Mouse (Mus musculus) left cerebral cortex, postnatal 4 days (tissue): ENCODE results near the gene Mpdz. TPM values are rescaled to one million over a fixed set of nuclear protein-coding genes. Genes with fewer than 3 reads are reported as not detected.

Source experiments
- DNase-seq: peaks from one replicate; pipeline ENCODE4 v3.0.0-alpha.2; 2022
- intact Hi-C: fragments of 180-260 bp; cut with DNase I; formaldehyde crosslinking; loops from one replicate; pipeline ENCODE4 v1.15.1; 2025
- total RNA-seq, 2 experiments: library from RNA; stranded (reverse); gene quantifications; 2 replicates each; pipeline ENCODE4 v1.2.3; 2021

Mpdz gene
- total RNA-seq, 2 experiments from 2014 or later = 40.0 to 45.3 TPM

DNA sequence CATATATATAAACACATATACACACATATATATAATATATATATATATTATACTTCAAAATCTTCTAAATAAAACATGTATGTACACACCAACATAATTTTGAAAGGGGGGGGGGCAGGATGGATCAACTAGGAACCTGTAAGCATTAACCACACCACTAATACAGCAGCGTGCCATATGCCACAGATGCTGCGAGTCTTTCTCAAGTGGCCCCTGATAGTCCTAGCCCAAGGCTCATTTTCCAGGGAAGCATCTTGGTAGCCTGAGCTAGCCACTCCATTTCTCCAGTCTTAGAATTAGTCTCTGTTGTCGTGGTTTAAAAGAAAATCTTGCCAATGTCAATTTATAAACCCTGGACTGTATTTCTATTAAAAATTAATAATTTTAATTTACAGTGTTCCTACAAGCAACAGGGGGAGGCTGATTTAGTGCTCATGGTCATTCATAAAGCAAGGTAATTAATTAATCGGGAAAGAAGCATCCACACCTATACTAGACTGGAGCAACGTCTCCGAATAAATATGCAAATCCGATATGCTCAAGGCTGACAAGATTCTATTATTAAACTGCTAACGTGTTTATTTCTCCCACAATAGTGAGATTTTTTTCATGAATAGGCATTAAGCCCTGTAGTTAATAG is 27.8 kb downstream of the Mpdz start:
- intact Hi-C loops = loop anchor here (10.0 kb wide), 1 partner anchor 960 kb away; no protein-coding TSS in a partner anchor
- DNase-seq = no peak

DNA sequence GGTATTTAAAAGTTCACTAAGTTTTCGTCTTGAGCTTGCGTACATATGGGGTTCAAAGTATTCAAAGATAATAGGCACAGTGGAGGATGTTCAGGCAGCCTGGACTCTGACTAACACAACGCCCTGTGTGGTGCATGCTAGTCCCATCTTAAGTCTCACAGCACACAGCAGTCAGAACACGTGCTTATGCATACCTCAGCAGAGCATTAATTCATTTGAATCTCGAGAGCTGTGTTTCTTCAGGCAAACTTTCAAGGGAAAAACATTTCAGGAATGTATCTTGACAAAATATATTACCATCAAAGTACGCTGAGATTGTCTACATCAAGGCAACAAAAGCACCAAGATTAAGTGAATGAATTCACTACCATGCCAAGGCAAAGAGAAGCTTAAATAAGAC is 45.7 kb downstream of the Mpdz start:
- intact Hi-C loops = no loop called here

GRCm38 (mm10) chr4:81392869-81393268 is 49.7 kb downstream of the Mpdz start:
- intact Hi-C loops = no loop called here
- no peak for DNase-seq

More for the DNA sequence above, 45.7 kb downstream of the Mpdz start:
- DNase-seq = no peak

- intact Hi-C loops = no loop called here
Observed at GRCm38 (mm10) chr4:81389263-81389662, 53.4 kb downstream of the Mpdz start.

DNA sequence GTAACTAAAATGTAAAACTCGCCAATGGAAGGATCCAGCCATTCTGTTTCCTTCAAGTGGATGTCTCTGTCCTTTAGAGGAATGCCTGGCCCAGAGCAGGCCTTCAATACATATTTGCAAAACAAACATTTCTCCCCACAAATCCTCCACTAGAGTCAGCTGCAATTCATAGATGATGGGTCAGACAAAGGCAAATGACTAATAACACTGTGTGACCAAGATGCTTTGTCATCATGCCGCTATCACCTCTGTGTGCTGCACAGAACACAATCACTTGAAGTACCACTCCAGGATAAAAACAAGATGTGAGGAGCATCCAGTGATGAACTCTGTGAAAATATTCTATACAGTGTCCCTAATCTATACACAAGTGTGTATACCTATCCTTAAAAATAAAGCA is 55.0 kb downstream of the Mpdz start:
- intact Hi-C loops = no loop called here
- no peak for DNase-seq

More at GRCm38 (mm10) chr4:81389263-81389662, 53.4 kb downstream of the Mpdz start:
- DNase-seq = no peak

- intact Hi-C loops = no loop called here
- no peak for DNase-seq
Observed at GRCm38 (mm10) chr4:81372355-81372754, 70.3 kb downstream of the Mpdz start.

GRCm38 (mm10) chr4:81351368-81351767 is 91.2 kb downstream of the Mpdz start:
- intact Hi-C loops = no loop called here
- no peak for DNase-seq

- intact Hi-C loops = no loop called here
- no peak for DNase-seq
Observed at GRCm38 (mm10) chr4:81348646-81349045, 94.0 kb downstream of the Mpdz start.

GRCm38 (mm10) chr4:81345141-81345540 is 97.5 kb downstream of the Mpdz start:
- DNase-seq = no peak

GRCm38 (mm10) chr4:81333628-81333991 is 109.0 kb downstream of the Mpdz start:
- intact Hi-C loops = no loop called here
- DNase-seq = no peak

More at GRCm38 (mm10) chr4:81345141-81345540, 97.5 kb downstream of the Mpdz start:
- intact Hi-C loops = no loop called here

DNA sequence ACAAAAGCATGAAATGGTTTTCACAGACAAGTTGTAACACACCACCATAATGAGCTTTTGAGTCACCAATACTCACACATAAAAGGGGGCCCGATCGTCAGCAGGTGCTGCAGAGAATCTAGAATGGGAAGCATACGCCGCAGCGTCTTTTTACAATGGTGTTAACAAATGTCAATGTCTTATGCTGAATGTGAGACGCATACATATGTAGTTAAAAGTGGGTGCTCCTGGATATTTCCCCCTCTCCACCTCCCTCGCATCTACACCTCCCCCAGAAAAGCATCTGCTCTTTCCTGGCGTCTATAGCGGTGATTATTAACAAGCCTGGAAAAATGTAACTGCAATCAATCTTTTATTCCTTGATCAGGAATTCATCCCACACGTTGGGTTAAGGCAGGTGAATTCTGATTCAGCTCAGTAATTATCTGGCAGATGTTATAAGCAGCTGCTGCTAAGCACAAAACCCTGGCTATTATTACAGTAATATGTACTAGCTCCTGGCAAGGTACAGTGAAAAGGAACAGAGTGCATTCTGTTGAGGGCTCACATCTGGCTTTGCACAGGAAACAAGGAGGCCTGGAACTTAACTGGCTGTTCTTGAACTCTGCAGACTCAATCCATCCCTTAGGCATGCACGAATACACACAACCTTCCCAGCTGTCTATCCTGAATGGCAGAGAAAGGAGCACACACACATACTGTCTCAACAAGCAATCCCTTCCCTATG is 109.6 kb downstream of the Mpdz start:
- intact Hi-C loops = no loop called here
- DNase-seq = no peak

GRCm38 (mm10) chr4:81332439-81332841 is 110.2 kb downstream of the Mpdz start:
- intact Hi-C loops = no loop called here
- no peak for DNase-seq

GRCm38 (mm10) chr4:81327694-81328093 is 114.9 kb downstream of the Mpdz start:
- intact Hi-C loops = no loop called here
- DNase-seq = no peak

- intact Hi-C loops = no loop called here
- no peak for DNase-seq
Observed at GRCm38 (mm10) chr4:81323853-81324252, 118.8 kb downstream of the Mpdz start.

DNA sequence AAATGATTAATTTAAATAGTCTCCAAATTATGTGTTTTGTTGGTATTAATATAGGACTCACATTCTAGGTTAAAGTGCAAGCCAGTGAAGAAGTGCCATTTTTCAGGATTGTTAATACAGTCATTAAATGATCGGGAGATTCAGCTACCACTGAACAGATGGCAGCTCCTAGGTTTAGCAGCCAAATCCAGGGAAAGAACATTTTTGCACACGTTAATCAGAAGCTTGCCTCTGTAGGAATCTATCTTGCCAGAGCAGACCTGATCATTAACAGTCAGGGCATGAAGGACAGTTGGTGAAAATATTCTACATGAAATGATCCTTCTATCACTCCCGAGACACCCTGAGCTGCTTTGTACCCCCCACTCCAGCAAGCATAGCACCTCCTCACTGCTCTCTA is 120.4 kb downstream of the Mpdz start:
- DNase-seq = no peak
- intact Hi-C loops = no loop called here

DNA sequence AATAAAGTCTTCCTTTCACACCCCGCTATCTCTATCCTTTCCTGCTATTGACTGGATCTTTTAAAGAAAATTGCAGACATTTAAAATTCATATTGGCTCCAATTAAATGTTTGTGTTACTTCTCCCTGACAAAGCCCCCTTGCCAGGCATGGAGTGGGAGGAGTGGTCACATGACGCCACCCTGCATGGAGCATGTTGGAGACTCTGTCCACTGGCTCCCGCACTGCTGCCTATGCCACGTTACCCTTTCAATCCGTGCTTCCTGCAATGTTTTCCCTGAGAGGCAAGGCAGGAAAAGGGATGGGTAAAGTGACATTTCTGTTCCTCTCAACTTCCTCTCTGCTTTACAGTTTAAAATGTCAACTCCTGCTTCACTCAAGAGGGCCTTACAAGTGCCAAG is 128.0 kb downstream of the Mpdz start:
- intact Hi-C loops = no loop called here
- DNase-seq = no peak

DNA sequence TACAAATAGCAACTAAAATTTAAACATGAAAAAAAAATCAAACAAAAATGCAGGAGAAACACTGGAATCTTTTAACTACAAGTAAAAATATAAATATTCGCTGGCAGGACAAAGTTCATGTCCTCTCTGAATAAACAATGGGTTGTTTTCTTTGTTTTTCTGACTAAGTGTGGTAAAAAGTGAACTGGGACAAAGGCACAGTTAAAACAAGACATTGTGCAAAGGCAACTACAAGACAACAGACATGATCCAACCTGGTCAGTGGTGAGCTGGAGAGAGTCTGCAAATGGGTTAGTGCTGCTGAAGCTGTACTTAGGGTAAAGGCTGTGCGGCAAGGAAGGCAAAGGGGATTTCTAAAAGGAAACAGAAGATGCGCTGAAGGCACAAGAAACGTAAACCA is 129.4 kb downstream of the Mpdz start:
- intact Hi-C loops = no loop called here
- no peak for DNase-seq

DNA sequence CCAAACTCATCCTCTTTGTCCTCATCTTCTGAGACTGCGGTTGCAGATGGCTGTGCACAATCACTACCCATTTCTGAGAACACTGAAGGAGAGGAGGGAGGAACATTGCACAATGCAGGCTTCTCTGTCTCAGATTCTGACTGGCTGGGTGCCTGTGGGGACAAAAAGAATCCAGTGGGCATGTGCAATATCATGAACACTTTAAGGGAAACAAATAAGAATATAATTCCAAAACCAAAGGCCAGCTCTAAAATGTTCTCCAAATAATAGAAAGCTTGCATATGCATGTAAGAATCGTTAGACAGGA is 132.5 kb downstream of the Mpdz start:
- intact Hi-C loops = no loop called here
- DNase-seq = no peak

GRCm38 (mm10) chr4:81309473-81310167 is 133.0 kb downstream of the Mpdz start:
- intact Hi-C loops = no loop called here

GRCm38 (mm10) chr4:81307596-81308265 is 134.9 kb downstream of the Mpdz start:
- no peak for DNase-seq
- intact Hi-C loops = no loop called here

More at GRCm38 (mm10) chr4:81309473-81310167, 133.0 kb downstream of the Mpdz start:
- DNase-seq = no peak

DNA sequence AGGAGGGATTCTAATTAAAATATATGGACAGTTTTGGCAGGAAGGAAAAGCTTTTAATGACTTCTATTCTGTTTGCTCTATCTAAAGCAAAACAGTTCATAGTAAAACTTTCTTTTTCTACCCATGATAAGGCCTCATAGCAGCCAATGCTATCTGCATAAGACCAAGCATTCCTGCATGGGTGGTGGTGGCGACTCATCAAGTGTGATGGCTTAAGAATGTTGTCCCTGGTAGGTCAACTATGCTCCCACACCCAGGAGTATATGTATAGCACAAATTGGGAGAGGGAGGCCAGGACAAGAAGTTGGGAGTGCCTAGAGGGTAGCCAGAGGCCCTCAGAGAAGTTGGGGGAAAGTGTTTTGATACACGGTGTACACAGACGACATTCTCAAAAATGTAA is 140.6 kb downstream of the Mpdz start:
- DNase-seq = no peak
- intact Hi-C loops = no loop called here
